Mouse (Mus musculus) sigmoid colon, adult 10 weeks (tissue): Measurements from ENCODE around the gene Sec61a1. TPM values are rescaled to one million over a fixed set of nuclear protein-coding genes. Genes with fewer than 3 reads are reported as not detected.

Source experiments
- polyA plus RNA-seq: library from polyadenylated mRNA; stranded (reverse); fragments of 350-450 nt; fragmentation: Illumina TruSeq; extraction: RNeasy Lipid Tissue Mini Kit (QIAGEN cat#74804); gene quantifications from one replicate; pipeline ENCODE4 v1.2.3, GENCODE M21; 2014; ENCODE audit warnings: low read depth, low replicate concordance

Sec61a1 gene
- polyA plus RNA-seq = 207 TPM

DNA sequence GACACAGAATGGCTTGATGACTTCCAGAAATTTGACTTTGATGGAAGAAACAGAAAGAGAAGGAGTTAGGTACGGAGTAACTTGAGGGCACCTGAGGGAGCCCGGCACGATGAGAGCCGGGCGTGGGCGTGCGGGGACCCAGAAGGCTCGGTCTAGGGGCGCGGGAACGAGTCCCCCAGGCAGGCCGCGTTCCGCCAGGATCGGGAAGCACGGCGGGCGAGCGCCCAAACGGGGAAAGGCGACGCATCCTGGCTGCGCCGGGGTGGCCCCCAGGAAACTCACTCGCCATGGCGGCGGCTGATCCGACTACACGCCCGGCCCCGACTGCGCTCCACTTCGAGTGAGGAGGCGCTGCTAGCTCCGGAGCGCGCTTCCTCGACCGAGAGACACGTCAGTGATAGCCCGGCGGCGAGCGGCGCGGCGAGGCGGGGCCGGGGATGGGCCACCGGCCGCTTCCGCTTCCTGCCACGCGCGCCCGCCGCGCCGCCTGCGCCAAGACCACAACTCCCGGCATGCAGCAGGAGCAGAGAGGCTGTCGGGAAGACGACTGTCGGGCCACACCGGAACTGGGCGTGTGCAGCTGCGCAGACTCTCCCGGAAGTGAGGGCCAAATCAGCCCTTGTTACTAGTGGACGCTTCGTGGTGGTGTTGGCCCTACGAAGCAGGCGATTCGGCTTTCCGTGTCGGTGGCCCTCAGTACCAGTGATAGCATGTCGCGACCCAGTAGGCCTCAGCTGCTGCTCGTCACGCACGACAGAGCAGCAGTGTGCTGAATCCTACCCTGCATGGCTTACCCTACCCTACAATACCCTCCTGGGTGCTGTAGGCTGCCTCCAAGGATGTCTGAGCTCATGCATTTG lies at the start of gene Sec61a1:
TSS of gene Sec61a1 (minus strand) at position 502 of the 860 bp plus-strand sequence.

DNA sequence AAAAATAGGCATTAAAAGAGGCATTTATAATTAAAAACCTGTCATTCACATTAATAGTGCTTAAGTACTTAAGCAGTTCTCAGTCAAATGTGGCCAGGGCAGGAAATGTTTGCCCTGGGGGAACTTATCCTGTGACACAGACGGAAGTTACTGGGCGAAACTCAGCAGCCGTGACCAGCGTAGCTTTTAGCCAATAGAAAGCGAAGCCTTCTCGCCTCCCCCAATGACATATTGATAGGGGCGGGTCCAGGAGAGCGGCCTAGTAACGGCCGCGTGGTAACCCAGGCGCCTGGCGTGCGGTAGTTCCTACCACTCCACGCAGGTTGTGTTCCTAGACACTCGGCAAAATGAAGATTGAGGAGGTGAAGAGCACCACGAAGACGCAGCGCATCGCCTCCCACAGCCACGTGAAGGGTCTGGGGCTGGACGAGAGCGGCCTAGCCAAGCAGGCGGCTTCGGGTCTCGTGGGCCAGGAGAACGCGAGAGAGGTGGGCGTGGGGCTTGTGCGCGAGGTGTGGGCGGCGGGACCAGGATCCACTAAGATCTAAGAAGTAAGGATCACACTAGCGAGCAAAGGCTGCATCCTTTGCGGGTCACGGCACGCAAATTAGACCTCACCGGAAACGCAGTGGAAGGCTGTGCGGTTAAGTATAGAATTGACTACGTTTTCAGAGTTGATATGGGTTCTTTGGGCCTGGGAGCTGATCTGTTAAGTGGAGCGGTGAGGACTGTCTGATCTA lies 53.4 kb downstream of the Sec61a1 start, which contains the start of gene Ruvbl1:
TSS of gene Ruvbl1 (plus strand) at position 229 of the 740 bp plus-strand sequence.

Other genes with a start within 250 kb of the Sec61a1 start
- gene Eefsec, start 72.4 kb downstream of the Sec61a1 start, polyA plus RNA-seq = 0.63 TPM
- gene Ruvbl1, start 53.5 kb downstream of the Sec61a1 start, polyA plus RNA-seq = 5.5 TPM
- gene Kbtbd12, start 119.0 kb upstream of the Sec61a1 start, polyA plus RNA-seq = 0.54 TPM
- 6.9 TPM for gene Mgll, start 205.5 kb upstream of the Sec61a1 start, polyA plus RNA-seq